Mouse (Mus musculus) olfactory bulb, adult 2 months (tissue): ENCODE results near the gene Myoz2.

Experiments used
- CTCF ChIP-seq: fragments of 200-500 bp; IDR thresholded peaks from 2 replicates; pipeline ENCODE4 v1.5.1; 2012; ENCODE audit warnings: low read depth, mild to moderate bottlenecking, low read length, moderate library complexity; ENCODE audit not compliant: insufficient read depth
- POLR2A ChIP-seq: fragments of 200-500 bp; IDR thresholded peaks from 2 replicates; pipeline ENCODE4 v1.6.1; 2012; ENCODE audit warnings: mild to moderate bottlenecking, low read depth, low read length, moderate library complexity; ENCODE audit not compliant: insufficient read depth

DNA sequence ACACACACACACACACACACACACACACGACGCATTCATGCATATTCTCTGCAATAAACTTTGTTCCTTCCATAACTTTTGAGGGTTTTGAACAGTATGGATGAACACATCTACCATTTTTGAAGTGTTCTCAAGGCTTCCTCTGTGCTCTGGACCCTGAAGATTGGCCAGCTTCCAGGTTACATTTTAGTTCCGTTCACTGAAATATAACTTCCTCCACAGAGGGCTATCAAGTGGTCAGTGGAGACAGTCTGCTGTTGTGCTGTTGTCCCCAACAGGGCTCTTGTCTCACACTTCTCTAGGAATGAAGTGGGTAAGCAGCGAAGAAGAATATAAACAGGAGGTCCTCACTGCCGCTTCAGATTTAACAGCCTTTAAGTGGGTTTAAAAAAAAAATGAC lies 30.7 kb upstream of the Myoz2 start:
- TF ChIP-seq CTCF = no peak
- no peak for TF ChIP-seq POLR2A
